Mouse (Mus musculus) thymus, adult 2 months (tissue): ENCODE data around the gene Btla.

Source experiments
- CTCF ChIP-seq: fragments of 200-500 bp; IDR thresholded peaks from 2 replicates; pipeline ENCODE4 v1.5.1; 2012; ENCODE audit warnings: mild to moderate bottlenecking, control low read depth, low read length, moderate library complexity, borderline replicate concordance; ENCODE audit not compliant: control insufficient read depth, poor library complexity, insufficient read depth; ENCODE audit errors: extremely low read depth
- POLR2A ChIP-seq: fragments of 200-500 bp; IDR thresholded peaks from 2 replicates; pipeline ENCODE4 v1.6.1; 2012; ENCODE audit warnings: mild to moderate bottlenecking, low read length, control low read depth, moderate library complexity; ENCODE audit not compliant: control insufficient read depth, poor library complexity, insufficient read depth; ENCODE audit errors: extremely low read depth

GRCm38 (mm10) chr16:45256895-45257294 is 32.8 kb downstream of the Btla start:
- TF ChIP-seq CTCF (no peak), POLR2A (no peak)
